Mouse (Mus musculus): ENCODE measurements around the gene Gtf2b. TPM values are rescaled to one million over a fixed set of nuclear protein-coding genes. Genes with fewer than 3 reads are reported as not detected.

Gene Gtf2b
- total and polyA plus RNA-seq, 2 experiments: 14.7 to 23.0 TPM

GRCm38 (mm10) chr3:142773538-142774191, 8.8 kb downstream of the Gtf2b start:
- Histone ChIP-seq H3K9ac (ENCODE audit: low read depth, low read length) (no peak overlapping the region), H3K27ac (replicated peaks; ENCODE audit: insufficient read depth, low read depth, low read length) (no peak overlapping the region), H3K4me3 (ENCODE audit: insufficient read depth, low read depth, low read length) (no peak overlapping the region), H3K36me3 (ENCODE audit: control insufficient read depth, insufficient read depth, low read length) (peaks cover 34% of the 10 kb centered on the region), H3K79me2 (ENCODE audit: control insufficient read depth, insufficient read depth, low read length) (peaks cover 12% of the 10 kb centered on the region; the same call in 1 of the 2 replicates), H3K4me1 (ENCODE audit: control insufficient read depth, insufficient read depth, low read length) (peaks cover 16% of the 10 kb centered on the region), H3K27me3 (ENCODE audit: control insufficient read depth, insufficient read depth, low read length) (no peaks in the 10 kb centered on the region)
- WGBS: 60% methylated on average over 4 of the region's 4 CpGs
- TF ChIP-seq CTCF (IDR thresholded peaks at IDR 0.05; ENCODE audit: low read depth, low read length): no peak
- no peak for TF ChIP-seq POLR2A (IDR thresholded peaks at IDR 0.05; ENCODE audit: extremely low read depth, insufficient read depth, low read length)
- DNase-seq (ENCODE audit: extremely low read depth, low read depth, low spot score): no peak

- Histone ChIP-seq H3K27ac (replicated peaks; ENCODE audit: insufficient read depth, low read depth, low read length) (no peak overlapping the region), H3K79me2 (ENCODE audit: control insufficient read depth, insufficient read depth, low read length) (peaks cover 2% of the 10 kb centered on the region; the same call in 1 of the 2 replicates), H3K27me3 (ENCODE audit: control insufficient read depth, insufficient read depth, low read length) (no peaks in the 10 kb centered on the region), H3K4me3 (ENCODE audit: insufficient read depth, low read depth, low read length) (no peak overlapping the region), H3K36me3 (ENCODE audit: control insufficient read depth, insufficient read depth, low read length) (peaks cover 55% of the 10 kb centered on the region), H3K9ac (ENCODE audit: low read depth, low read length) (no peak overlapping the region), H3K4me1 (ENCODE audit: control insufficient read depth, insufficient read depth, low read length) (peaks cover 12% of the 10 kb centered on the region)
- peak; percentile 83 for DNase-seq (ENCODE audit: extremely low read depth, low read depth, low spot score)
- WGBS: 23% methylated on average over 3 of the region's 3 CpGs
- no peak for TF ChIP-seq POLR2A (IDR thresholded peaks at IDR 0.05; ENCODE audit: extremely low read depth, insufficient read depth, low read length)
- TF ChIP-seq CTCF (IDR thresholded peaks at IDR 0.05; ENCODE audit: low read depth, low read length): no peak
Measured at GRCm38 (mm10) chr3:142777227-142777626, 12.4 kb downstream of the Gtf2b start.

- Histone ChIP-seq H3K27ac (replicated peaks; ENCODE audit: insufficient read depth, low read depth, low read length) (no peak overlapping the region), H3K79me2 (ENCODE audit: control insufficient read depth, insufficient read depth, low read length) (no peaks in the 10 kb centered on the region), H3K4me1 (ENCODE audit: control insufficient read depth, insufficient read depth, low read length) (no peaks in the 10 kb centered on the region), H3K36me3 (ENCODE audit: control insufficient read depth, insufficient read depth, low read length) (peaks cover 54% of the 10 kb centered on the region), H3K4me3 (ENCODE audit: insufficient read depth, low read depth, low read length) (no peak overlapping the region), H3K9ac (ENCODE audit: low read depth, low read length) (no peak overlapping the region), H3K27me3 (ENCODE audit: control insufficient read depth, insufficient read depth, low read length) (no peaks in the 10 kb centered on the region)
- 90% methylated on average over 2 of the region's 2 CpGs for WGBS
- DNase-seq (ENCODE audit: extremely low read depth, low read depth, low spot score): no peak
- TF ChIP-seq POLR2A (IDR thresholded peaks at IDR 0.05; ENCODE audit: extremely low read depth, insufficient read depth, low read length): no peak
- no peak for TF ChIP-seq CTCF (IDR thresholded peaks at IDR 0.05; ENCODE audit: low read depth, low read length)
Measured at GRCm38 (mm10) chr3:142786423-142787072, 21.7 kb downstream of the Gtf2b start.

DNA sequence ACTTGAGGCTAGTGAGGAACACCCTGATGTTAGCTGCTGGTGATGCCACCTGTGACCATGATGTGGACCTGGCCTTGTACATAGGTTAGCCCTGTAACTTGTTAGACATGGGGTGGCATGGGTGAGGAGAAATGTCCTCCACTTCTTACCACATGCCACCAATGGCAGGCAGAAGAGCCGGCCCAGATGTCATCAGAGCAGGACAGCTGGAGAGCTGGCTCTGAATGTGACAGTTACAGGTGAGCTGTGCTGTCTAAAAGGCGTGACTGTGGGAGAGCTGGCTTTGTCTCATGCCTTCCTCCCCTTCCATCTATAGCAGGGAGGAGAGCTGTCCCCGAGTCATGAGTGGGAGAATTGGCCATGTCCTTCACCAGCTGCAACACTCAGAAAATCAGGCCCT, 30.7 kb downstream of the Gtf2b start:
- no peaks in the 10 kb centered on the region for H3K79me2 ChIP-seq (ENCODE audit: control insufficient read depth, insufficient read depth, low read length)
- H3K9ac ChIP-seq (ENCODE audit: low read depth, low read length): no peak overlapping the region
- H3K27me3 ChIP-seq (ENCODE audit: control insufficient read depth, insufficient read depth, low read length): no peaks in the 10 kb centered on the region
- no peak for DNase-seq (ENCODE audit: extremely low read depth, low read depth, low spot score)
- peaks cover 37% of the 10 kb centered on the region for H3K36me3 ChIP-seq (ENCODE audit: control insufficient read depth, insufficient read depth, low read length)
- TF ChIP-seq CTCF (IDR thresholded peaks at IDR 0.05; ENCODE audit: low read depth, low read length): no peak
- no peak for TF ChIP-seq POLR2A (IDR thresholded peaks at IDR 0.05; ENCODE audit: extremely low read depth, insufficient read depth, low read length)
- H3K27ac ChIP-seq (replicated peaks; ENCODE audit: insufficient read depth, low read depth, low read length): no peak overlapping the region
- H3K4me1 ChIP-seq (ENCODE audit: control insufficient read depth, insufficient read depth, low read length): no peaks in the 10 kb centered on the region
- no peak overlapping the region for H3K4me3 ChIP-seq (ENCODE audit: insufficient read depth, low read depth, low read length)
- WGBS: 94% methylated on average over 3 of the region's 3 CpGs

DNA sequence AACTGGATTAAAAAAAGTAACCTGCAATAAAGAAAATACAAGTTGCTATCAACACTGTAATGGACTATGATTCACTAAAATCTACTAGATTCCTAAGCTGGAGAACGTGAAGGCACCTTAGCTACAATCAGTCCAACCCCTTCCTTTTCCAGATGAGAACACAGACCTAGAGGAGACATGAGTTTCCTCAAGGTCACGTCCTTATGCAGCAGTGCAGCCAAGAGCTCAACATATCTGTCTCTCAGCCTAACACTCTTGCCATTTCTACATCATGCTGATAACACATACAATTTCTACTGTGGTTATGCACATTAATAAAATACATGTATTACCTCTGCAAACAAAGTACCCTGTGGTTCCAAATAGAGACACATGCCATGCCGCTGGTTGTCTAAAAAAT, 46.7 kb downstream of the Gtf2b start:
- Histone ChIP-seq H3K9ac (ENCODE audit: low read depth, low read length) (no peak overlapping the region), H3K27ac (replicated peaks; ENCODE audit: insufficient read depth, low read depth, low read length) (no peak overlapping the region), H3K27me3 (ENCODE audit: control insufficient read depth, insufficient read depth, low read length) (no peaks in the 10 kb centered on the region), H3K4me1 (ENCODE audit: control insufficient read depth, insufficient read depth, low read length) (no peaks in the 10 kb centered on the region), H3K4me3 (ENCODE audit: insufficient read depth, low read depth, low read length) (no peak overlapping the region), H3K36me3 (ENCODE audit: control insufficient read depth, insufficient read depth, low read length) (peaks cover 37% of the 10 kb centered on the region), H3K79me2 (ENCODE audit: control insufficient read depth, insufficient read depth, low read length) (no peaks in the 10 kb centered on the region)
- DNase-seq (ENCODE audit: extremely low read depth, low read depth, low spot score): no peak
- no peak for TF ChIP-seq POLR2A (IDR thresholded peaks at IDR 0.05; ENCODE audit: extremely low read depth, insufficient read depth, low read length)
- TF ChIP-seq CTCF (IDR thresholded peaks at IDR 0.05; ENCODE audit: low read depth, low read length): no peak
- WGBS: 87% methylated on average over 3 of the region's 3 CpGs

GRCm38 (mm10) chr3:142817506-142817905, 52.7 kb downstream of the Gtf2b start:
- TF ChIP-seq POLR2A (IDR thresholded peaks at IDR 0.05; ENCODE audit: extremely low read depth, insufficient read depth, low read length) (no peak), CTCF (IDR thresholded peaks at IDR 0.05; ENCODE audit: low read depth, low read length) (no peak)
- H3K36me3 ChIP-seq (ENCODE audit: control insufficient read depth, insufficient read depth, low read length): peaks cover 26% of the 10 kb centered on the region
- WGBS: 96% methylated on average over 3 of the region's 3 CpGs
- H3K4me1 ChIP-seq (ENCODE audit: control insufficient read depth, insufficient read depth, low read length): no peaks in the 10 kb centered on the region
- no peak overlapping the region for H3K27ac ChIP-seq (replicated peaks; ENCODE audit: insufficient read depth, low read depth, low read length)
- H3K27me3 ChIP-seq (ENCODE audit: control insufficient read depth, insufficient read depth, low read length): no peaks in the 10 kb centered on the region
- H3K4me3 ChIP-seq (ENCODE audit: insufficient read depth, low read depth, low read length): no peak overlapping the region
- no peaks in the 10 kb centered on the region; the same call in 1 of the 2 replicates for H3K79me2 ChIP-seq (ENCODE audit: control insufficient read depth, insufficient read depth, low read length)
- H3K9ac ChIP-seq (ENCODE audit: low read depth, low read length): no peak overlapping the region
- DNase-seq (ENCODE audit: extremely low read depth, low read depth, low spot score): no peak
